Mouse (Mus musculus): ENCODE measurements around the gene Ephx4. TPM values are rescaled to one million over a fixed set of nuclear protein-coding genes. Genes with fewer than 3 reads are reported as not detected.
"Not testable (repeated sequence)": the region's sequence is repeated elsewhere in the genome, so short reads cannot be mapped to it uniquely, and the experiment has no call there.

Gene Ephx4
- 2.8 and 3.0 TPM in 2 replicates for polyA plus RNA-seq (2015; fragmentation: Nextera tagmentation; extraction: Ambion mirVana)

DNA sequence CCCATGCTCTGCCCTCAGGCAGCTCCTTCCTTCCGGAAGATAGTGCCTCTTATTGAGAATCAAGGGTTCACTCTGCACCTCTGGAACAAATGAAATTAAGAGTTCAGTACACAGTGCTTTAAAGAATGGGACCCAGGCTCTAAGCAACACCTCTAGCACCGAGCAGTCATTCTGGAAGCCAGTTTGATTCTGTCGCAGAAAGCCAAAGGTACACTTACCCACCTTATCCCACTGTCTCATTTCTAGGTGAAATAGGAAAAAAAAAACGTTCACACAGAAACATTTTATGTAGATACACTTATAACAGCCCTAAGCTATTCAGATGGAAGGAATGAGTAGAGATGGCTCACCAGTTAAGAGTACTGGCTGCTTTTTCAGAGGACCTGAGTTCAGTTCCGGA, at the start of gene Ephx4:
Gene Ephx4 (plus strand): TSS at position 301 of the 400 bp plus-strand sequence.
- H3K9ac ChIP-seq, result peak within 1 kb of the TSS; percentile 73
- H3K27me3 ChIP-seq, result peaks cover 36% of the 10 kb centered on the region
- WGBS, result 18% methylated on average over 5 of the region's 5 CpGs
- peak within 1 kb of the TSS; percentile 63 for H3K4me3 ChIP-seq
- H3K27ac ChIP-seq (replicated peaks), result no peak within 1 kb of the TSS
- no peaks in the 10 kb centered on the region for H3K36me3 ChIP-seq
- H3K4me2 ChIP-seq, result peak within 1 kb of the TSS; percentile 97
- no peak; the same call in 1 of the 2 replicates for ATAC-seq (ENCODE audit: low read depth)
- H3K4me1 ChIP-seq (replicated peaks), result peaks cover 14% of the 10 kb centered on the region
- no peaks in the 10 kb centered on the region for H3K9me3 ChIP-seq

GRCm38 (mm10) chr5:107353981-107354380, 48.6 kb upstream of the Ephx4 start:
- 81% methylated on average over 3 of the region's 3 CpGs for WGBS
- no peak overlapping the region for H3K27ac ChIP-seq (replicated peaks)
- no peaks in the 10 kb centered on the region for H3K36me3 ChIP-seq
- no peak for ATAC-seq (ENCODE audit: low read depth)
- H3K4me2 ChIP-seq, result no peak overlapping the region
- no peak overlapping the region for H3K9ac ChIP-seq
- H3K4me3 ChIP-seq, result no peak overlapping the region
- no peaks in the 10 kb centered on the region for H3K9me3 ChIP-seq
- no peaks in the 10 kb centered on the region for H3K27me3 ChIP-seq
- no peaks in the 10 kb centered on the region for H3K4me1 ChIP-seq (replicated peaks)

GRCm38 (mm10) chr5:107355801-107356200, 46.7 kb upstream of the Ephx4 start:
- Histone ChIP-seq H3K9ac (no peak overlapping the region), H3K36me3 (no peaks in the 10 kb centered on the region), H3K4me2 (no peak overlapping the region), H3K27me3 (no peaks in the 10 kb centered on the region), H3K9me3 (no peaks in the 10 kb centered on the region), H3K4me1 (replicated peaks) (peaks cover 6% of the 10 kb centered on the region), H3K27ac (replicated peaks) (no peak overlapping the region), H3K4me3 (no peak overlapping the region)
- 44% methylated on average over 1 of the region's 1 CpGs for WGBS
- no peak for ATAC-seq (ENCODE audit: low read depth)

- no peak overlapping the region for H3K9ac ChIP-seq
- 88% methylated on average over 8 of the region's 8 CpGs for whole genome bisulfite sequencing
- no peaks in the 10 kb centered on the region for H3K27me3 ChIP-seq
- ATAC-seq (ENCODE audit: low read depth), result no peak
- H3K9me3 ChIP-seq, result no peaks in the 10 kb centered on the region
- H3K4me1 ChIP-seq (replicated peaks), result peaks cover 6% of the 10 kb centered on the region
- no peak overlapping the region for H3K4me2 ChIP-seq
- no peaks in the 10 kb centered on the region for H3K36me3 ChIP-seq
- no peak overlapping the region for H3K4me3 ChIP-seq
- no peak overlapping the region for H3K27ac ChIP-seq (replicated peaks)
These were observed 44.8 kb upstream of the Ephx4 start for GRCm38 (mm10) chr5:107357723-107358122.

GRCm38 (mm10) chr5:107359395-107360053, 43.0 kb upstream of the Ephx4 start:
- Histone ChIP-seq H3K27me3 (no peaks in the 10 kb centered on the region), H3K4me2 (peak overlapping the region; percentile 58), H3K4me1 (replicated peaks) (peaks cover 6% of the 10 kb centered on the region), H3K27ac (replicated peaks) (peak overlapping the region; percentile 86), H3K36me3 (no peaks in the 10 kb centered on the region), H3K9ac (peak overlapping the region; percentile 77), H3K4me3 (peak overlapping the region; percentile 56), H3K9me3 (no peaks in the 10 kb centered on the region)
- WGBS, result under 1% methylated on average over 35 of the region's 40 CpGs
- peak; percentile 98 for ATAC-seq (ENCODE audit: low read depth)

- 19% methylated on average over 9 of the region's 9 CpGs for WGBS
- 0 out of 2 replicates have a peak, but pooled peaks have one; percentile 6 for ATAC-seq (ENCODE audit: low read depth)
- Histone ChIP-seq H3K27me3 (no peaks in the 10 kb centered on the region), H3K36me3 (no peaks in the 10 kb centered on the region), H3K4me3 (peak overlapping the region; percentile 56), H3K9me3 (no peaks in the 10 kb centered on the region), H3K4me2 (peak overlapping the region; percentile 58), H3K9ac (peak overlapping the region; percentile 77), H3K4me1 (replicated peaks) (peaks cover 6% of the 10 kb centered on the region), H3K27ac (replicated peaks) (peak overlapping the region; percentile 86)
These were observed 42.3 kb upstream of the Ephx4 start for GRCm38 (mm10) chr5:107360054-107360730.

DNA sequence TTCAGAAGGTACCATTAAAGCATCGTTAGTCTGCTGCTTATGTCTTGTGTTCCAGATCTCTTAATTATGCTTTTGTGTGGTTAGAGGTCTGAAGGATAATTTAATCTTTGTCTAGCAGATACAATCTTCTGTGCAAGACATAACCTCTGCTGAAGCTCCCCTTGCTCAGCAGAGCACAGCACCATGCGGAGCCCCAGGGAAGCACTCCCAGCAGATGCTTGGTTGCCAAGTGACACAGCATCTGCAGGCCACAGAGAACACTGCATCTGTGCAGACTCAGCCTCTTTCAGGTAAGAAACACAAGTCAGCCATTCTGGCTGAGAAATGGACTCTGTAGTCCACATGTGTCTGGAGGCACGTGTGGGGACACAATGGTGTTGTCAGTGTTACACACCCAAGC, 32.5 kb upstream of the Ephx4 start:
- ATAC-seq (ENCODE audit: low read depth), result no peak; the same call in 1 of the 2 replicates
- H3K27me3 ChIP-seq, result no peaks in the 10 kb centered on the region
- WGBS, result 57% methylated on average over 3 of the region's 3 CpGs

DNA sequence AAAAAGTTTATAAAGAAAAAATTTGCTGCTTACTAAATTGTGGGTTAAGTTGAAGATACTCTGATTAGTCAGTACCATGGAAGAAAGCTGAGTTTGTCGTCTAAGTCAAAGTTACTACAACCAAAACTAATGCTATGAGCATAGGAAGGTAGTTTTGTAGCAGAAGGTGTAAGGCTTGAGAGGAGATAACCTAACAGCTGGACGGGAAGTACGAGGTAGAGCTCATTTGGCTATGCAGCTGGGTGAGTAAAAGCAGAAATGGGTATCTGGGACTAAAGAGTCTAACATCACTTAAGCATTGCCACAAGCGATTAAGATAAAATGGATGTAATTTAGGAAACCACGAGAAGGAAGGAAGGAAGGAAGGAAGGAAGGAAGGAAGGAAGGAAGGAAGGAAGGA, 31.2 kb upstream of the Ephx4 start:
- WGBS, result 87% methylated on average over 5 of the region's 5 CpGs
- Histone ChIP-seq H3K4me1 (replicated peaks) (peaks cover 7% of the 10 kb centered on the region), H3K27ac (replicated peaks) (no peak overlapping the region), H3K36me3 (peaks cover 3% of the 10 kb centered on the region; the same call in 1 of the 2 replicates), H3K9me3 (no peaks in the 10 kb centered on the region), H3K4me3 (no peak overlapping the region), H3K27me3 (no peaks in the 10 kb centered on the region), H3K9ac (no peak overlapping the region), H3K4me2 (no peak overlapping the region)
- no peak for ATAC-seq (ENCODE audit: low read depth)

More for the DNA sequence above, 32.5 kb upstream of the Ephx4 start:
- Histone ChIP-seq H3K4me3 (no peak overlapping the region), H3K4me1 (replicated peaks) (peaks cover 7% of the 10 kb centered on the region), H3K27ac (replicated peaks) (no peak overlapping the region), H3K4me2 (no peak overlapping the region), H3K36me3 (peaks cover 3% of the 10 kb centered on the region; the same call in 1 of the 2 replicates), H3K9me3 (no peaks in the 10 kb centered on the region), H3K9ac (no peak overlapping the region)

- Histone ChIP-seq H3K27ac (replicated peaks) (no peak overlapping the region), H3K36me3 (peaks cover 8% of the 10 kb centered on the region), H3K4me3 (no peak overlapping the region), H3K4me1 (replicated peaks) (peaks cover 7% of the 10 kb centered on the region), H3K27me3 (no peaks in the 10 kb centered on the region), H3K9me3 (no peaks in the 10 kb centered on the region), H3K9ac (no peak overlapping the region), H3K4me2 (no peak overlapping the region)
- no peak for ATAC-seq (ENCODE audit: low read depth)
- 92% methylated on average over 4 of the region's 4 CpGs for WGBS
These were observed 29.3 kb upstream of the Ephx4 start for GRCm38 (mm10) chr5:107373256-107373655.

- ATAC-seq (ENCODE audit: low read depth); H3K4me1 ChIP-seq (replicated peaks); H3K27ac ChIP-seq (replicated peaks); H3K9me3 ChIP-seq; H3K9ac ChIP-seq; H3K4me2 ChIP-seq; H3K4me3 ChIP-seq; H3K27me3 ChIP-seq: not testable (repeated sequence)
- H3K36me3 ChIP-seq, result peaks cover 10% of the 10 kb centered on the region
These were observed 16.1 kb upstream of the Ephx4 start for GRCm38 (mm10) chr5:107386448-107386847.

DNA sequence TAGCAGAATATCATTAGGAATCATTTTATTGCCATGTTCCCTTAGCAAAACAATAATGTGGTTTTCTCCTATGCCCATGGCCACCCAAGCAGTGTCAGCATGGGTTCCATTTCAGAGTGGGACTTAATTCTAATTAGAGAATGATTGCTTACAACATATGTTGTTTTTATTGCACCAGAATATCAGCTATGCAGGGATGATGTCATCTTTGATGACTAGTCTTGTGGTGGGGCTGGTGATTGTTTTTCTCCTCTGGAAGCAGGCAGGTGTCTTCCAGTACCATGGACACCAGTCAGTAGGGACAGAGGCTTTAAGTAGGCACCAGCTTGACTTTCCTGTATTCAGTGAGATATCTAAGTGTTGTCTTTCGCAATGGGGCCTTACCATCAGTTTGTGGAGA, 14.7 kb upstream of the Ephx4 start:
- 97% methylated on average over 1 of the region's 1 CpGs for WGBS

GRCm38 (mm10) chr5:107389373-107389772, 13.2 kb upstream of the Ephx4 start:
- Histone ChIP-seq H3K27me3 (no peaks in the 10 kb centered on the region), H3K4me3 (no peak overlapping the region), H3K36me3 (0 out of 2 replicates have a peak, but pooled peaks cover 3% of the 10 kb centered on the region), H3K27ac (replicated peaks) (no peak overlapping the region), H3K4me1 (replicated peaks) (no peaks in the 10 kb centered on the region), H3K4me2 (no peak overlapping the region), H3K9ac (no peak overlapping the region), H3K9me3 (no peaks in the 10 kb centered on the region)
- 87% methylated on average over 2 of the region's 2 CpGs for WGBS
- ATAC-seq (ENCODE audit: low read depth), result no peak

More for the DNA sequence above, 14.7 kb upstream of the Ephx4 start:
- H3K27me3 ChIP-seq, result no peaks in the 10 kb centered on the region
- no peak overlapping the region for H3K4me2 ChIP-seq
- no peak overlapping the region for H3K4me3 ChIP-seq
- H3K9me3 ChIP-seq, result no peaks in the 10 kb centered on the region
- no peaks in the 10 kb centered on the region for H3K4me1 ChIP-seq (replicated peaks)
- ATAC-seq (ENCODE audit: low read depth), result no peak
- peaks cover 5% of the 10 kb centered on the region for H3K36me3 ChIP-seq
- no peak overlapping the region for H3K27ac ChIP-seq (replicated peaks)
- no peak overlapping the region for H3K9ac ChIP-seq
